Mouse (Mus musculus) CH12.LX (cell line): Measurements from ENCODE around the gene Tspan12. TPM values are rescaled to one million over a fixed set of nuclear protein-coding genes. Genes with fewer than 3 reads are reported as not detected.

Experiments used
- DNase-seq: peaks from one replicate; pipeline ENCODE4 v3.0.0-alpha.2; 2013; ENCODE audit errors: extremely low read depth
- H3K27ac ChIP-seq: 2 replicates; pipeline ENCODE4 v1.5.1; 2012; ENCODE audit warnings: low read depth, mild to moderate bottlenecking, control low read depth, moderate library complexity; ENCODE audit not compliant: insufficient read depth
- H3K27me3 ChIP-seq: replicated peaks from 2 replicates; pipeline ENCODE3; 2012; ENCODE audit warnings: inconsistent platforms
- H3K36me3 ChIP-seq, 2 experiments: replicated peaks in 1 of 2; 2 replicates each; pipeline versions ENCODE3 to v1.6.1; 2012; ENCODE audit warnings: inconsistent platforms in 1 of 2, low read length in 1 of 2, mild to moderate bottlenecking in 1 of 2, mixed read lengths in 1 of 2, moderate library complexity in 1 of 2; ENCODE audit not compliant: control insufficient read depth in 1 of 2, insufficient read depth in 1 of 2
- H3K4me1 ChIP-seq, 2 experiments: 2 replicates each; pipeline ENCODE4 v1.6.1; 2012; ENCODE audit warnings: inconsistent platforms in 1 of 2, moderate library complexity in 1 of 2; ENCODE audit not compliant: insufficient read depth in 2 of 2, control insufficient read depth in 1 of 2
- H3K4me2 ChIP-seq: 2 replicates; pipeline ENCODE4 v1.6.1; 2012; ENCODE audit warnings: low read depth, mild to moderate bottlenecking, control low read depth; ENCODE audit not compliant: poor library complexity, insufficient read depth, severe bottlenecking
- H3K4me3 ChIP-seq, 3 experiments: fragments of 150-350 bp in 1 of 3; sonication (generic) in 1 of 3; replicated peaks in 1 of 3; 2 replicates each; pipeline versions ENCODE3 to v1.5.1; 2011 to 2012; ENCODE audit warnings: low read depth in 2 of 3, low read length in 2 of 3, mild to moderate bottlenecking in 2 of 3, moderate library complexity in 2 of 3, control low read depth in 1 of 3, improper control_type of control experiment in 1 of 3, inconsistent platforms in 1 of 3, mixed read lengths in 1 of 3; ENCODE audit not compliant: poor library complexity in 1 of 3
- H3K79me2 ChIP-seq: replicated peaks from 2 replicates; pipeline ENCODE4 v1.6.1; 2012; ENCODE audit warnings: mild to moderate bottlenecking, moderate library complexity; ENCODE audit not compliant: control insufficient read depth, poor library complexity, insufficient read depth, severe bottlenecking; ENCODE audit errors: extremely low read depth
- H3K9ac ChIP-seq: 2 replicates; pipeline ENCODE4 v1.6.1; 2012; ENCODE audit warnings: low read depth, mild to moderate bottlenecking, control low read depth, moderate library complexity; ENCODE audit not compliant: insufficient read depth
- H3K9me3 ChIP-seq: replicated peaks from 2 replicates; pipeline ENCODE3; 2012; ENCODE audit warnings: low read length, inconsistent platforms, mixed read lengths
- BHLHE40 ChIP-seq: IDR thresholded peaks from 2 replicates; pipeline ENCODE4 v1.6.1; 2011; ENCODE audit warnings: mild to moderate bottlenecking, low read depth, low read length, improper control_type of control experiment
- CHD1 ChIP-seq: IDR thresholded peaks from 2 replicates; pipeline ENCODE4 v1.6.1; 2012; ENCODE audit warnings: low read depth, low read length, improper control_type of control experiment, inconsistent platforms
- CHD2 ChIP-seq: IDR thresholded peaks from 2 replicates; pipeline ENCODE4 v1.6.1; 2011; ENCODE audit warnings: low read length, improper control_type of control experiment
- E2F4 ChIP-seq: IDR thresholded peaks from 2 replicates; pipeline ENCODE4 v1.6.1; 2011; ENCODE audit warnings: low read depth, low read length, improper control_type of control experiment; ENCODE audit not compliant: insufficient replicate concordance
- EP300 ChIP-seq: IDR thresholded peaks from 2 replicates; pipeline ENCODE4 v1.6.1; 2011; ENCODE audit warnings: low read length, improper control_type of control experiment
- ETS1 ChIP-seq: conservative IDR thresholded peaks from 2 replicates; pipeline ENCODE4 v1.6.1; 2012; ENCODE audit warnings: low read depth, mild to moderate bottlenecking, inconsistent platforms, low read length, improper control_type of control experiment, moderate library complexity
- GABPA ChIP-seq: IDR thresholded peaks from 2 replicates; pipeline ENCODE4 v1.6.1; 2012; ENCODE audit warnings: low read depth, low read length, improper control_type of control experiment, inconsistent platforms; ENCODE audit not compliant: insufficient replicate concordance
- HCFC1 ChIP-seq: IDR thresholded peaks from 2 replicates; pipeline ENCODE4 v1.6.1; 2012; ENCODE audit warnings: low read depth, mild to moderate bottlenecking, inconsistent platforms, low read length, improper control_type of control experiment
- IRF4 ChIP-seq: IDR thresholded peaks from 2 replicates; pipeline ENCODE4 v1.6.1; 2014; ENCODE audit warnings: low read depth, mild to moderate bottlenecking, inconsistent platforms, low read length, improper control_type of control experiment
- MAX ChIP-seq: IDR thresholded peaks from 2 replicates; pipeline ENCODE4 v1.6.1; 2011; ENCODE audit warnings: low read length, improper control_type of control experiment
- MEF2A ChIP-seq: IDR thresholded peaks from 2 replicates; pipeline ENCODE4 v1.6.1; 2014; ENCODE audit warnings: low read depth, mild to moderate bottlenecking, inconsistent platforms, low read length, improper control_type of control experiment, borderline replicate concordance
- MXI1 ChIP-seq: IDR thresholded peaks from 2 replicates; pipeline ENCODE4 v1.6.1; 2011; ENCODE audit warnings: mild to moderate bottlenecking, low read depth, low read length, improper control_type of control experiment
- MYC ChIP-seq: IDR thresholded peaks from 2 replicates; pipeline ENCODE4 v1.6.1; 2011; ENCODE audit warnings: low read depth, mild to moderate bottlenecking, improper control_type of control experiment, low read length
- NRF1 ChIP-seq: IDR thresholded peaks from 2 replicates; pipeline ENCODE4 v1.6.1; 2014; ENCODE audit warnings: low read depth, mild to moderate bottlenecking, inconsistent platforms, low read length, improper control_type of control experiment, moderate library complexity
- PAX5 ChIP-seq: IDR thresholded peaks from 2 replicates; pipeline ENCODE4 v1.6.1; 2012; ENCODE audit warnings: low read length, inconsistent platforms, mixed read lengths
- POLR2A ChIP-seq: IDR thresholded peaks from 2 replicates; pipeline ENCODE4 v1.6.1; 2011; ENCODE audit warnings: low read depth, mild to moderate bottlenecking, improper control_type of control experiment, low read length
- POLR2AphosphoS2 ChIP-seq: IDR thresholded peaks from 2 replicates; pipeline ENCODE4 v1.6.1; 2011; ENCODE audit warnings: low read depth, low read length, improper control_type of control experiment
- RAD21 ChIP-seq: IDR thresholded peaks from 2 replicates; pipeline ENCODE4 v1.6.1; 2011; ENCODE audit warnings: low read depth, mild to moderate bottlenecking, low read length, improper control_type of control experiment, moderate library complexity
- SIN3A ChIP-seq: IDR thresholded peaks from 2 replicates; pipeline ENCODE4 v1.6.1; 2012; ENCODE audit warnings: low read length, improper control_type of control experiment, inconsistent platforms
- TBP ChIP-seq: conservative IDR thresholded peaks from 2 replicates; pipeline ENCODE4 v1.6.1; 2011; ENCODE audit warnings: low read depth, low read length, improper control_type of control experiment
- UBTF ChIP-seq: IDR thresholded peaks from 2 replicates; pipeline ENCODE4 v1.6.1; 2012; ENCODE audit warnings: low read depth, mild to moderate bottlenecking, inconsistent platforms, low read length, improper control_type of control experiment, moderate library complexity
- USF1 ChIP-seq: IDR thresholded peaks from 2 replicates; pipeline ENCODE4 v1.6.1; 2014; ENCODE audit warnings: low read depth, mild to moderate bottlenecking, inconsistent platforms, low read length, improper control_type of control experiment
- dilution Hi-C: fragments of 300-500 bp; cut with MboI; formaldehyde crosslinking; loops from 2 replicates; pipeline ENCODE4 v1.14.3; 2020; ENCODE audit warnings: low sequenced_read_pairs; ENCODE audit not compliant: extremely low pct_unique_long_range_greater_than_20kb, extremely low pct_ligation_motif_present
- in situ Hi-C: fragments of 300-500 bp; cut with MboI; formaldehyde crosslinking; loops from 3 replicates; pipeline ENCODE4 v1.14.3; 2019; ENCODE audit warnings: low sequenced_read_pairs, low pct_ligation_motif_present, low pct_unique_long_range_greater_than_20kb, mixed read lengths
- polyA plus RNA-seq: library from polyadenylated mRNA; unstranded; fragments of >175 nt; gene quantifications from 2 replicates; pipeline ENCODE4 v1.2.1, GENCODE M21; 2012; ENCODE audit warnings: low read depth; ENCODE audit not compliant: insufficient read length
- total RNA-seq, 2 experiments: library from RNA; depleted of rRNA; stranded (reverse); fragments of 300-350 nt in 1 of 2; fragments of >200 nt in 1 of 2; gene quantifications; 2 replicates each; pipeline ENCODE4 v1.2.3; 2012 to 2014

Tspan12 gene
- total and polyA plus RNA-seq, 3 experiments: not detected

GRCm38 (mm10) chr6:21818107-21818807 is 34.1 kb downstream of the Tspan12 start:
- no peak overlapping the region for H3K9ac ChIP-seq
- dilution Hi-C loops: no loop called here

GRCm38 (mm10) chr6:21806005-21806404 is 46.3 kb downstream of the Tspan12 start:
- Histone ChIP-seq H3K4me2 (no peak overlapping the region), H3K27me3 (no peaks in the 10 kb centered on the region), H3K36me3 (no peaks in the 10 kb centered on the region), H3K9ac (no peak overlapping the region), H3K4me1 (no peaks in the 10 kb centered on the region), H3K4me3 (no peak overlapping the region), H3K79me2 (no peaks in the 10 kb centered on the region), H3K9me3 (no peaks in the 10 kb centered on the region), H3K27ac (no peak overlapping the region)
- in situ Hi-C loops: no loop called here
- TF ChIP-seq USF1 (no peak), MYC (no peak), UBTF (no peak), CHD1 (no peak), RAD21 (no peak), SIN3A (no peak), BHLHE40 (no peak), HCFC1 (no peak), POLR2A (no peak), EP300 (no peak), IRF4 (no peak)
- DNase-seq: no peak
- dilution Hi-C loops: no loop called here

More at GRCm38 (mm10) chr6:21818107-21818807, 34.1 kb downstream of the Tspan12 start:
- Histone ChIP-seq H3K79me2 (no peaks in the 10 kb centered on the region), H3K36me3 (no peaks in the 10 kb centered on the region), H3K27ac (no peak overlapping the region), H3K4me1 (no peaks in the 10 kb centered on the region), H3K4me2 (no peak overlapping the region), H3K4me3 (no peak overlapping the region)
- no peak for DNase-seq
- no peak for TF ChIP-seq PAX5
- no peak for TF ChIP-seq UBTF
- TF ChIP-seq TBP: no peak
- TF ChIP-seq MAX: no peak
- TF ChIP-seq POLR2AphosphoS2: no peak
- TF ChIP-seq CHD2: no peak
- TF ChIP-seq NRF1: no peak
- no peak for TF ChIP-seq MXI1
- TF ChIP-seq USF1: no peak
- no peak for TF ChIP-seq MEF2A
- no peak for TF ChIP-seq GABPA
- no peak for TF ChIP-seq ETS1
- TF ChIP-seq E2F4: no peak
- TF ChIP-seq, all 38 proteins: peak for 0
- Histone ChIP-seq H3K9me3 (no peaks in the 10 kb centered on the region), H3K27me3 (no peaks in the 10 kb centered on the region)
- in situ Hi-C loops: no loop called here
